8 mouse cellular contexts compared by ENCODE assay signal in genomic region chr10:39170181-39170580, GRCm38 (mm10). TPM values are rescaled to one million over a fixed set of nuclear protein-coding genes. Genes with fewer than 3 reads are reported as not detected.
DNase-seq lines count a peak whose midpoint lies in the region; ATAC-seq and TF ChIP-seq lines count a peak whose summit lies in the region.

No protein-coding gene starts in this region.

- no peak for TF ChIP-seq POLR2A in thymus, adult 2 months (IDR thresholded peaks at IDR 0.05; ENCODE audit: control insufficient read depth, extremely low read depth, insufficient read depth, low read length, poor library complexity)

- no peak for TF ChIP-seq EP300 in liver, postnatal 0 days (IDR thresholded peaks at IDR 0.05; ENCODE audit: low read depth)

- peak; percentile 85 for DNase-seq in B cell, adult 2 months
- DNase-seq in adrenal gland, adult 18-20 months (ENCODE audit: low spot score in 2 of 2), result peak; percentile 74 to 78
- peak; percentile 82 for DNase-seq in embryo, embryonic 10.5 days (ENCODE audit: low spot score)
- DNase-seq in gastrocnemius, postnatal 4 days (ENCODE audit: low spot score in 2 of 2), result peak; percentile 37 to 48
- peak; percentile 85 to 87 for DNase-seq in kidney, postnatal 4 days
- DNase-seq in liver, postnatal 0 days, result peak; percentile 80
- DNase-seq in thymus, adult 2 months, result peak; percentile 84

- ATAC-seq in liver, postnatal 0 days, result no peak
- ATAC-seq in neutrophil, adult 5-6 weeks (ENCODE audit: extremely low read depth, insufficient number of reproducible peaks, low FRiP score, poor library complexity, severe bottlenecking), result peak; percentile 36; the same call in 1 of the 2 replicates

- H3K36me3 ChIP-seq in liver, postnatal 0 days (replicated peaks; ENCODE audit: insufficient read depth, low read length), result no peaks in the 10 kb centered on the region
- no peaks in the 10 kb centered on the region for H3K36me3 ChIP-seq in thymus, adult 2 months (ENCODE audit: control insufficient read depth, insufficient read depth, low read length)

- peaks cover 29% of the 10 kb centered on the region for H3K4me1 ChIP-seq in liver, postnatal 0 days (ENCODE audit: insufficient read depth)
- H3K4me1 ChIP-seq in thymus, adult 2 months (replicated peaks; ENCODE audit: control insufficient read depth, insufficient read depth, low read length), result peaks cover 7% of the 10 kb centered on the region

- no peaks in the 10 kb centered on the region for H3K9me3 ChIP-seq in liver, postnatal 0 days (ENCODE audit: low read length)

- H3K4me2 ChIP-seq in liver, postnatal 0 days (ENCODE audit: low read depth, low read length), result no peak overlapping the region; the same call in 1 of the 2 replicates

- no peak overlapping the region for H3K9ac ChIP-seq in liver, postnatal 0 days (replicated peaks)

- H3K4me3 ChIP-seq in liver, postnatal 0 days (ENCODE audit: low read depth, low read length), result no peak overlapping the region
- no peak overlapping the region for H3K4me3 ChIP-seq in thymus, adult 2 months (ENCODE audit: control insufficient read depth, insufficient read depth, low read length)

- H3K27me3 ChIP-seq in liver, postnatal 0 days (ENCODE audit: insufficient read depth, low read length), result 0 out of 2 replicates have a peak, but pooled peaks cover 3% of the 10 kb centered on the region
- H3K27me3 ChIP-seq in thymus, adult 2 months (ENCODE audit: control insufficient read depth, insufficient read depth, low read length), result no peaks in the 10 kb centered on the region

- H3K27ac ChIP-seq in liver, postnatal 0 days (ENCODE audit: low read depth), result no peak overlapping the region
- no peak overlapping the region for H3K27ac ChIP-seq in thymus, adult 2 months (ENCODE audit: control insufficient read depth, insufficient read depth, low read length)

- TF ChIP-seq CTCF in liver, postnatal 0 days (IDR thresholded peaks at IDR 0.05; ENCODE audit: low read depth), result peak; percentile 82
- TF ChIP-seq CTCF in thymus, adult 2 months (IDR thresholded peaks at IDR 0.05; ENCODE audit: borderline replicate concordance, control insufficient read depth, extremely low read depth, insufficient read depth, low read length, poor library complexity), result peak; percentile 42; the same call in 1 of the 2 replicates

- 11% methylated on average over 8 of the region's 8 CpGs for WGBS in liver, postnatal 0 days (ENCODE audit: insufficient replicate concordance)
- 6% methylated on average over 8 of the region's 8 CpGs for WGBS in thymus, adult 2 months

RNA-seq across cellular contexts. Expression of gene Ccn6, which starts 6.6 kb away (rescaled TPM):
- under 1 TPM; 0.42 to 0.56 TPM for total RNA-seq in adrenal gland, adult 18-20 months (2021)
- total RNA-seq in gastrocnemius, postnatal 4 days (2021), result under 1 TPM; 0.31 to 0.32 TPM
- polyA plus RNA-seq in liver, postnatal 0 days (2015; fragmentation: Nextera tagmentation; extraction: Ambion mirVana), result not detected in 2 replicates
- not detected in 2 replicates for total RNA-seq in neutrophil, adult 5-6 weeks (2017)
- not detected in 2 replicates for polyA plus RNA-seq in thymus, adult 2 months (2012; rRNA removed)

RNA-seq across cellular contexts. Expression of gene Tube1, which starts 36.4 kb away (rescaled TPM):
- total RNA-seq in adrenal gland, adult 18-20 months (2021), result under 1 TPM; 0.42 to 0.50 TPM
- 1 to 10 TPM; 4.1 to 4.4 TPM for total RNA-seq in gastrocnemius, postnatal 4 days (2021)
- polyA plus RNA-seq in liver, postnatal 0 days (2015; fragmentation: Nextera tagmentation; extraction: Ambion mirVana), result 2.1 and 2.2 TPM in 2 replicates
- total RNA-seq in neutrophil, adult 5-6 weeks (2017), result 1.7 and 5.4 TPM in 2 replicates
- 113 and 120 TPM in 2 replicates for polyA plus RNA-seq in thymus, adult 2 months (2012; rRNA removed)

RNA-seq across cellular contexts. Expression of gene Fam229b, which starts 36.5 kb away (rescaled TPM):
- 1 to 10 TPM; 2.7 to 3.6 TPM for total RNA-seq in adrenal gland, adult 18-20 months (2021)
- 1 to 10 TPM; 3.2 to 4.8 TPM for total RNA-seq in gastrocnemius, postnatal 4 days (2021)
- polyA plus RNA-seq in liver, postnatal 0 days (2015; fragmentation: Nextera tagmentation; extraction: Ambion mirVana), result 1.3 and 1.9 TPM in 2 replicates
- total RNA-seq in neutrophil, adult 5-6 weeks (2017), result 0.47 TPM in 1 of 2 replicates, not detected in the other
- 0.80 and 1.6 TPM in 2 replicates for polyA plus RNA-seq in thymus, adult 2 months (2012; rRNA removed)
